Mouse (Mus musculus): Measurements from ENCODE around the gene Noc3l. TPM values are rescaled to one million over a fixed set of nuclear protein-coding genes. Genes with fewer than 3 reads are reported as not detected.

Noc3l gene
- 21.2 TPM for polyA plus RNA-seq (2021)

DNA sequence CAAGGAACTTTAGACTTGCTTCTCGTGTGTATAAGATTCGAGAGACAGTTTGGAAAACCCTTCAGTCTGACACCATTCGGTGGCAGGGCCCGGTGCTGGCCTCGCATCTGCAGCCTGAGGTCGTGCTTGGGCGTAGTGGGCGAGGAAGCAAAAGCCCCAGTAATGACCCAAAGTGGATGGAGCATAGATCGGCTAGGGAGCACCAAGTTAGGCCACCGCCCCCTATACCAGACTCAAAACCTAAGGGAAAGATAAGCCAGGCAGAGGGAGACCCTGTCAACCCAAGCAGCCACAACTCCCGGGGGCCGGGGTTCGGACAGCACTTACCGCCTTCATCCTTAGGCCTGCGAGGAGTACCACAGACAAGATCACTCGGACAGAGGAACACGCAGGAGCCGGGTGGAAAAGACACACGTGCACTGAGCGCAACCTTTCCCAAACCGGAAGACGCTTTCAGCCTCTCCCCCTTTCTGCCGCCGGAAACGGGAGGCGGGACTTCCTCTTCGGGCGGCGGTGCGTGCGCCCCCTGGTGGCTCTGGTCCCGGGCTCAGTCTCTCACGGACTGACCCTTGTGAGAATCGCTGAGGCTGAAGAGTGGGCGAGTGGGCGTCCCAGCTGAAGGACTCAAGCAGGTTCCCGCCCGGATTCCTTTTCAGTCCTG, at the start of gene Noc3l:
Gene Noc3l (minus strand): TSS at position 472 of the 661 bp plus-strand sequence.
- CTCF ChIA-PET: no interaction called here
- peak; percentile 94 for ATAC-seq
- peak; percentile 31 for DNase-seq (ENCODE audit: low read depth, low spot score)
- peaks cover 22% of the 10 kb centered on the region for H3K27me3 ChIP-seq
- in situ Hi-C loops (cut with MboI; ENCODE audit: low pct_unique_long_range_greater_than_20kb): no loop called here
- peak; percentile 99 for TF ChIP-seq CTCF (IDR thresholded peaks at IDR 0.05)
- POLR2A ChIA-PET: no interaction called here

DNA sequence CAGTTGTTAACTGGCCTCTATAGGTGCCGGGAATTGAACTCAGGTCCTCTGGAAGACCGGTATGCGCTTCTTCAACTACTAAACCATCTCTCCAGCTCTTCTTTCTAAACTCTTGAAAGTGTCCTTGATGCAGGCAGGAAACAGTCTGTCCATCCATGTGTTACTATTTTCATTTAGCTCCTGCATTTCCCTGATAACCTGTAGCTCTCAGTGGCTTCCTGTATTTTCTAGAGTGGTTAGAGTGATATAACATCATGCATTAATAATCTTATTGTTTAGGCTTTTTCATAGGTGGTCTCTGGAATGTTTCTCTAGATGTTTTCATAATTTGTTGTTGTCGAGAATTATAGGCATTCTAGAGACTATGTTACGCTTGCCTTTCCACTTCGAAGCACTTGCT, 43.5 kb upstream of the Noc3l start:
- no peak for TF ChIP-seq CTCF (IDR thresholded peaks at IDR 0.05)
- ATAC-seq: no peak
- CTCF ChIA-PET: interaction anchor here (0.8 kb wide), 1 partner anchor 53 kb away, joined by 3 read pairs; no protein-coding TSS in a partner anchor

DNA sequence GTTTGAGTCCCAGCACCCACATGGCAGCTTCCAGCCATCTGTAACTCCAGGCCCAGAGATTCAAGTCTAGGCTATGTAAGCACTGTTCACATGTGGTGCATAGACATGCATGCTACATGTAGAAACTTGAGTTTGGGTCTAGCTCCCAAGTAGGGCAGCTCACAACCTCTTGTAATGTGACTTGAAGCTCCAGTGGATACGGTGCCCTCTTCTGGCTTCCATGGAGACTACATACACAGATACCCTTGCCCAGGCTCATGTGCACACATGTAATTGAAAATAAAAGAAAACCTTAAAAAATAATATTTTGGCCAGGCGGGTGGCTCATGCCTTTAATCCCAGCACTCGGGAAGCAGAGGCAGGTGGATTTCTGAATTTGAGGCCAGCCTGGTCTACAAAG, 39.2 kb upstream of the Noc3l start:
- ChIA-PET CTCF (no interaction called here), POLR2A (no interaction called here)
- in situ Hi-C loops (cut with MboI; ENCODE audit: low pct_unique_long_range_greater_than_20kb): no loop called here
- ATAC-seq: no peak
- no peaks in the 10 kb centered on the region for H3K27me3 ChIP-seq
- peak; percentile 43 for TF ChIP-seq CTCF (IDR thresholded peaks at IDR 0.05)
- DNase-seq (ENCODE audit: low read depth, low spot score): no peak

More for the DNA sequence above, 43.5 kb upstream of the Noc3l start:
- POLR2A ChIA-PET: no interaction called here
- in situ Hi-C loops (cut with MboI; ENCODE audit: low pct_unique_long_range_greater_than_20kb): no loop called here
- H3K27me3 ChIP-seq: no peaks in the 10 kb centered on the region
- DNase-seq (ENCODE audit: low read depth, low spot score): no peak

DNA sequence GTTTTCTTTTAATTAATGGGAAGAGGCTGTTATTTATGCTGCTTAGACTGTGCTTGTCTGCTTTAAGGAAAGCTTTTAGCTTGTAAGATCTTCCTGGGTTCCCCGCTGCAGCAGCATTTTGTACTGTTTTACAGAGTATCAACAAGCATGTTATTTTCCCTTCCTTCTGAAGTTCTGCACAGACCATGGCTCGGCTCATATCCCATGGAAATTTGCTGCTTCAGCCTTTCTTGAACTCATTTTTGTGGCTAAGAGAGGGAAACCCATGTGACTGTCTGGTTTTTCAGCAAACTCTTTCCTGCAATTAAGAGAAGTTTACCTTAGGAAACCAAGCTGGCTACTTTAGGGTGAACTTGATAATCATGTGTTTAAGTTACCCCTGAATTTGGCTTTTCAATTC, 27.3 kb upstream of the Noc3l start:
- TF ChIP-seq CTCF (IDR thresholded peaks at IDR 0.05): no peak
- ChIA-PET CTCF (interaction anchor here (1.3 kb wide), 1 partner anchor 14 kb away, joined by 3 read pairs; no protein-coding TSS in a partner anchor), POLR2A (interaction anchor here (0.6 to 1.7 kb wide), 2 partner anchors 10 to 104 kb away, joined by 3 to 5 read pairs; partner anchors contain the start of gene Tbc1d12)
- DNase-seq (ENCODE audit: low read depth, low spot score) (no peak), ATAC-seq (no peak)
- in situ Hi-C loops (cut with MboI; ENCODE audit: low pct_unique_long_range_greater_than_20kb): no loop called here
- H3K27me3 ChIP-seq: no peaks in the 10 kb centered on the region

DNA sequence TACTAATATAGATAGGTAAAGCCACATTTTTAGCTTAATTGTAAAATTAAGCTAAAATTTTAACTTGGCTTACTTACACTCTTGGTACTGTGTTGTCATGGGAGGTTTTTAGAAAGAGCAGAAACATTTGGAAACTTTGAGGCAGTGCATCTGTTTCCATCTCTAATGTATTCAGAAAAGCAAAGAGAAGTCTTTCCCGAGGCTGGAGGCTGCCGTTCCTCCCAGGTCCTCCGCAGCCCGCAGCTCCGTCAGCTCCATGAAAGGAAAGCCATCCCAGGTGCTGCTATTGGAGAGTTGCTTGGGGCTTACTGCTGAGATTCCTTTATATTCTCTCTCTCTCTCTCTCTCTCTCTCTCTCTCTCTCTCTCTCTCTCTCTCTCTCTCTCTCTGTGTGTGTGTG, 25.8 kb upstream of the Noc3l start:
- no peaks in the 10 kb centered on the region for H3K27me3 ChIP-seq
- no peak for ATAC-seq
- no peak for DNase-seq (ENCODE audit: low read depth, low spot score)
- TF ChIP-seq CTCF (IDR thresholded peaks at IDR 0.05): no peak
- in situ Hi-C loops (cut with MboI; ENCODE audit: low pct_unique_long_range_greater_than_20kb): no loop called here
- CTCF ChIA-PET: interaction anchor here (1.2 kb wide), 1 partner anchor 8 kb away, joined by 4 read pairs; no protein-coding TSS in a partner anchor
- POLR2A ChIA-PET: interaction anchor here (0.5 kb wide), 1 partner anchor 78 kb away, joined by 3 read pairs; no protein-coding TSS in a partner anchor

DNA sequence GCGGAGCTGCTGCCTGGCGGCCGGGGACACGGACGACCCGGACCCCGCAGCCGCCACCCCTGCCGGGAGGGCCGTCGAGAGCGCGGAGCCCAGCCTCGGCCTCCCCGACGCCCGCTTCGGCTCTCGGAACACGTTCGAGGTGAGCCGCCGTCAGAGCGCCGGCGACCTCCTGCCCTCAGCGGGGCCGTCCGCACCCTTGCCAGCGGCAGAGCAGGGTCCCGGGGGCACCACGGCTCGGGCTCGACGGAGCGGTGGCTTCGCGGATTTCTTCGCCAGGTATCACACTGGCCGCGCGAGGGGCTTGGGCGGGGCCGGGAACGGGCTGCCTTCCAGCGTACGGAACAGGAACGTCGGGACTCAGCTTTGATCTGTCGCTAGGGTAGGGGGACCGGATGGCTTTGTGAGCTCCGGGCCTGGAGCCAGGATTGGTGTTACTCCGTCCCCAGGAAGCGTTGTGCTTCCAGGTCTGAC, 18.2 kb upstream of the Noc3l start:
- ATAC-seq (peak; percentile 37), DNase-seq (ENCODE audit: low read depth, low spot score) (no peak)
- no peaks in the 10 kb centered on the region for H3K27me3 ChIP-seq
- in situ Hi-C loops (cut with MboI; ENCODE audit: low pct_unique_long_range_greater_than_20kb): no loop called here
- CTCF ChIA-PET: interaction anchor here (1.8 kb wide), 1 partner anchor 16 kb away, joined by 4 read pairs; no protein-coding TSS in a partner anchor
- POLR2A ChIA-PET: interaction anchor here (0.5 to 1.4 kb wide), 2 partner anchors 9 to 188 kb away, joined by 3 to 5 read pairs; no protein-coding TSS in a partner anchor
- no peak for TF ChIP-seq CTCF (IDR thresholded peaks at IDR 0.05)

DNA sequence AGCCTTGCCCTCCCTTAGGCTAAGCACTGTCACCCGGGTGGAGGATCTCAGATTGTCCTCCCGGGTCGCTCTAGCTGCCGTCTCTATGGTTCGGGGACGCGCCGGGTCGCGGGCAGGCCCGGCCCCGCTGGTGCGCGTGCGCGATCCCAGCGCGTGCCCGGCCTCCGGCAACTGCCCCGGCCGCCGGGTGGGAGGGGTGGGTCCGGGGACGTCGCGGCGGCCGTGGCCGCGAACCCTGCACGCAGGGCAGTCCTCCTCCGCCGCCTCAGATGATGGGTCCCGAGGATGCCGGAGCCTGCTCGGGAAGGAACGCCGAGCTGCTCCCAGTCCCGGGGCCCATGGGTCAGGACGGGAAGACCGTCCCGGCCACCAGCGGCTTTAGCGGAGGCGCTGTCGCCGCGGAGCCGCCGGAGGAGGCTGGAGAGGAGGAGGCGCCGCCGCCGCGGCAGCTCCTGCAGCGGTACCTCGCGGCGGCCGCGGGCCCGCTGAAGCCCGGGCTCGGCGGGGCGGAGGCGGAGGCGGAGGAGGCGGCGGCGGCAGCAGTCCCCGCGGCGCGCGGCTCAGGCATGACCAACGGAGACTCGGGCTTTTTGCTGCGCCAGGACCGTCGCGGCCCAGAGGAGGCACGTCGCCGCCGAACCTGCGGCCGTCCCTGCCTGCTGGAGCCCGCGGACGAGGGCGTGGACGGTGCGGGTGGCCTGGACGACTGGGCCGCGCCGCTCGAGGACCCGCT, 17.6 kb upstream of the Noc3l start, which contains the start of gene Tbc1d12:
Gene Tbc1d12 (plus strand): TSS at position 142 of the 733 bp plus-strand sequence.
- ATAC-seq (peak; percentile 88), DNase-seq (ENCODE audit: low read depth, low spot score) (peak; percentile 60)
- in situ Hi-C loops (cut with MboI; ENCODE audit: low pct_unique_long_range_greater_than_20kb): no loop called here
- ChIA-PET POLR2A (interaction anchor here (0.5 to 1.4 kb wide), 3 partner anchors 10 to 216 kb away, joined by 3 to 5 read pairs (median 3); no protein-coding TSS in a partner anchor), CTCF (interaction anchor here (1.8 kb wide), 1 partner anchor 15 kb away, joined by 4 read pairs; no protein-coding TSS in a partner anchor)
- H3K27me3 ChIP-seq: peaks cover 3% of the 10 kb centered on the region
- peak; percentile 21 for TF ChIP-seq CTCF (IDR thresholded peaks at IDR 0.05)

DNA sequence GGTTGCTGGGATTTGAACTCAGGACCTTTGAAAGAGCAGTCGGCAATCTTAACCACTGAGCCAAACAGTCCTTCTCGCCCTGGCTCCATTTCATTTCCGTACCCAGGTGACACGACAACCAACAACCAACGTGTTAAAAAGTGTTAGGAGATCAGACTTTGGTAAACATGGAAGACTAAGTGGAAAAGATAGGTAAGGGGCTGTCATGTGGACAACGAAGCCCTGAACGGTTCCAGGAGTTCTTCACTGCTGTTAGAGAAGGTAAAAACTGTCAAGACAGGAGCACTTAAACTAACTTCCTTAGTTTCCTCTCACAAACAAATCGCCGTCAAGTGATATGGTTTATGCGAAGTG, 17.0 kb upstream of the Noc3l start:
- TF ChIP-seq CTCF (IDR thresholded peaks at IDR 0.05): no peak
- ChIA-PET CTCF (interaction anchor here (1.8 kb wide), 1 partner anchor 15 kb away, joined by 4 read pairs; no protein-coding TSS in a partner anchor), POLR2A (interaction anchor here (0.8 to 1.4 kb wide), 2 partner anchors 10 to 216 kb away, joined by 3 to 5 read pairs; no protein-coding TSS in a partner anchor)
- ATAC-seq (no peak), DNase-seq (ENCODE audit: low read depth, low spot score) (no peak)
- in situ Hi-C loops (cut with MboI; ENCODE audit: low pct_unique_long_range_greater_than_20kb): no loop called here
- peaks cover 3% of the 10 kb centered on the region for H3K27me3 ChIP-seq

DNA sequence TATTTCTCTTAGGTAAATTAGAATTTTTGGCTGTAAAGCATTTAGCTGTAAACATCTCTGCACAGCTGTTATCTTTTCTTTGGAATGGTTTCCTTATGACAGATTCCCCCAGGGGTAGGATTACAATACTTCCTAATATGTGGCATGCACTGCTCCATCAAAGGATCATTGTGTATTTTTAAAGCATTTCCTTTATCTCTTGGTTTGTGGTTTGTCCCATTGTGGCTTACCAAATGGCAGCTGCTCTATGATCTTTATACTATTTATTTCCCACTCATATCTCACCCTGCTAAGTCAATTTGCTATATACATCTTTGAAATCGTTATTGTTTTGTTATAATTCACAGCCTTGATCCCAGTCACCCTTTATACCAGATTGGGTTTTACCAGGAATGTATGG, 14.2 kb upstream of the Noc3l start:
- no peak for ATAC-seq
- CTCF ChIA-PET: interaction anchor here (0.8 to 2.5 kb wide), 4 partner anchors 10 to 82 kb away, joined by 3 to 9 read pairs (median 4); no protein-coding TSS in a partner anchor
- in situ Hi-C loops (cut with MboI; ENCODE audit: low pct_unique_long_range_greater_than_20kb): no loop called here
- DNase-seq (ENCODE audit: low read depth, low spot score): no peak
- TF ChIP-seq CTCF (IDR thresholded peaks at IDR 0.05): no peak
- H3K27me3 ChIP-seq: peaks cover 4% of the 10 kb centered on the region
- POLR2A ChIA-PET: interaction anchor here (0.6 kb wide), 1 partner anchor 9 kb away, joined by 3 read pairs; no protein-coding TSS in a partner anchor

DNA sequence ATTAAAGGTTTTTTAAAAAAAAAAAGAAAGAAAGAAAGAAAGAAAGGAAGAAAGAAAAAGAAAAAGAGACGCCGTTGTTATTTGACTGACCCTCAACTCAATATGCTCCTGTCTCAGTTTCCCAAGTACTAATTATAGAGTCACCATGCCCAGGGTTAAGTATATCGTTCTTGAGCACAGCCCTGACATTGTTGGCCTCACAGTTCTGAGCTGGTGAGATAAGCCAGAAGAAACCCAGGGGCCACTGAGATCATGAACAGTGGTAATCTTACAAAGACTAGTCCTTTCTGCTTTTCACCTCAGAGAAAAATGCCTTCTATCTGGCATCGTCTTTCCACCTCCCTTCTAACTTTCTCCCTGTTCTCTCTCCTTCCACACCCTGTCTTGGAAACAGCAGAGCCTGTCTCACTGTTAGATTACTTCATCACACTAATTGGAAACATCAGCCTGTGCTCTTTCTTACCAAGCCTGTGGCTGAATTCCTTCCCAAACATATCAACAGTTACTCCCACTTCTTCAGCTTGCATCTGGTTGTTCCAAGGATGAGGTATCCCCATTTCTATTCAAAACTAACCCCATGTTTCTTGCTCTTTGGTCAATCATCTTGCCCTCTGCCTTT, 1.3 kb upstream of the Noc3l start:
- ATAC-seq (no peak), DNase-seq (ENCODE audit: low read depth, low spot score) (no peak)
- H3K27me3 ChIP-seq: peaks cover 36% of the 10 kb centered on the region
- in situ Hi-C loops (cut with MboI; ENCODE audit: low pct_unique_long_range_greater_than_20kb): no loop called here
- no peak for TF ChIP-seq CTCF (IDR thresholded peaks at IDR 0.05)
- CTCF ChIA-PET: interaction anchor here (1.2 to 1.5 kb wide), 2 partner anchors 12 to 16 kb away, joined by 4 read pairs; partner anchors contain the start of gene Tbc1d12
- POLR2A ChIA-PET: no interaction called here
